Mouse (Mus musculus) heart, postnatal 10 days (tissue): Measurements from ENCODE around the gene Rita1. TPM values are rescaled to one million over a fixed set of nuclear protein-coding genes. Genes with fewer than 3 reads are reported as not detected.

Experiments
- DNase-seq, 2 experiments: peaks; one replicate each; pipeline ENCODE4 v3.0.0; 2021
- intact Hi-C: fragments of 180-260 bp; cut with DNase I; formaldehyde crosslinking; loops from one replicate; pipeline ENCODE4 v1.15.1; 2025
- total RNA-seq, 2 experiments: library from RNA; stranded (reverse); gene quantifications; 2 replicates each; pipeline ENCODE4 v1.2.3; 2021

Gene Rita1
- total RNA-seq, 2 experiments from 2014 or later: 12.7 to 13.1 TPM

DNA sequence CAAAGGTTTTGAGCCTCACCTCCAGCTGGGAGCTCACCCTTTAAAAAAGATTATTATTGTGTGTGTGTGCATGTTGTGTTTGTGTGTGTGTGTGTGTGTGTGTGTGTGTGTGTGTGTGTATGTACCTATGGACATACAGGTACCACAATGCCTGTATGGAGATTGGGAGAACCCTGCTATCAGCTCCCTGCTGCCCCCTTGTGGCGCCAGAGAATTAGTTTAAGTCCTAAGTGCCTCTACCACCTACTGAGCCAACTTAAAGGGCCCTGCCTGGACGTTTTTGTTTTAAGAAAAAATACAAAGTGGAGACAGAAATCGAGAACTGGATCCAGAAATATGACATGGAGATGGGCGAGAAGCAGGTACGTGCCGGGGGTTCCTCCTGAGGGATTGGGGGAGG lies 7.5 kb downstream of the Rita1 start:
- peak; percentile 82 to 92 for DNase-seq
- intact Hi-C loops: loop anchor here (1.0 to 10.0 kb wide), 3 partner anchors 82 to 460 kb away; no protein-coding TSS in a partner anchor

DNA sequence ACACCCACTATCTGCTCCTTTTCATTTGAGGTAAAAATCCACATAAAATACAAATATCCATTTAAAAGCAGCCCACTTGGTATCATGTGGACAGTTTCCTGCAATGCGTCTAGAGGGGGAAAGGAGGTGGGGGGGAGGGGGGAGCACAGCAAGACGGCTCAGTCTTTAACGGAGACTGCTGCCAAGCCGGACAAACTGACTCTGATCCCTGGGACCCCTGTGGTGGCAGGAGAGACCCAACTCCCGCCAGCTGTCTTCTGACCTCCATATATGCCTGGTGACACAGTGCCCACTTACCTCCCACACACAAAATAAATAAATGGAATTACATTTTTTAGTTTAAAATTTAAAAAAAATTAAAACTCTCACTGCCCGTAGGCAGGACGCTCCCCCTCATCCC lies 8.9 kb downstream of the Rita1 start:
- intact Hi-C loops: loop anchor here (10.0 kb wide), 1 partner anchor 459 kb away; no protein-coding TSS in a partner anchor

GRCm38 (mm10) chr5:120602210-120602609 lies 10.2 kb downstream of the Rita1 start:
- intact Hi-C loops: loop anchor here (10.0 kb wide), 1 partner anchor 457 kb away; no protein-coding TSS in a partner anchor
- DNase-seq: no peak

More for the DNA sequence above, 8.9 kb downstream of the Rita1 start:
- no peak for DNase-seq

DNA sequence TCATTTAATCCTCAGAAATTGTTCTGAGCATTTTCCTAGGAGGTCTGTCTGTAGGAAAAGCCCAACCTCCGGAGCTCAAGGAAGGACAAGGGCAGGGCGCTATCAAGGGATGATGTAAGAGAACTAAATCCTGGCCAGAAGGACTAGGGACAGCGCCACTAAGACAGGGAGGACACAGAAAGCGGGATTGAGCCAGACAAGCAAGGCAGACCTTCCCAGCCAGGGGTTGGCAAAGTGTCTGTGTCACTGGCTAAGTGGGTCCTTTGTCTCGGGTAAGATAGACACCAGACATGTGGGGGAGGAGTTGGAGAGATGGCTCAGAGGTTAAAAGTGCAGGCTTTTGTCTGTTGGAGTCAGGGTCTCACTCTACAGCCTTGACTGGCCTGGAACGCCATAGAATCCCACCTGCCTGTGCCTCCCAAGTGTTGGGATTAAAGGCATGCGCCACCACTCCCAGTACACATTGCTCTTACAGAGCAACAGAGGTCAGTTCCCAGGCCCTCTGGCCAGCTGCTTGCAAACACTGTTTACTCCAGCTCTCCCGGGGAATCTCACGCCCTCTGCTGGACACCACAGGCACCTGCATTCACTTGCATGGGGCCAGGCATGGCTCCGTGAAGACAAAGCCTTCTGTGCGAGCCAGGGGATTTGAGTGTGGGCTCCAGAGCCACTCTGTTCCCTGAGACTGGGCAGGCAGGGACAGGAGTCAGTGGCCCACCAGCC lies 11.3 kb downstream of the Rita1 start:
- peak in 1 of 2 experiments; percentile 63 for DNase-seq
- intact Hi-C loops: loop anchor here (10.0 kb wide), 1 partner anchor 456 kb away; no protein-coding TSS in a partner anchor

- DNase-seq: no peak
- intact Hi-C loops: loop anchor here (10.0 kb wide), 1 partner anchor 455 kb away; no protein-coding TSS in a partner anchor
Observed at GRCm38 (mm10) chr5:120599625-120600024, 12.8 kb downstream of the Rita1 start.

- intact Hi-C loops: no loop called here
Observed at GRCm38 (mm10) chr5:120594485-120594884, 17.9 kb downstream of the Rita1 start.

GRCm38 (mm10) chr5:120592141-120592540 lies 20.2 kb downstream of the Rita1 start:
- intact Hi-C loops: no loop called here
- DNase-seq: no peak

More at GRCm38 (mm10) chr5:120594485-120594884, 17.9 kb downstream of the Rita1 start:
- no peak for DNase-seq

- DNase-seq: no peak
- intact Hi-C loops: no loop called here
Observed at GRCm38 (mm10) chr5:120590356-120591010, 21.9 kb downstream of the Rita1 start.

GRCm38 (mm10) chr5:120588569-120589094 lies 23.8 kb downstream of the Rita1 start, which contains the start of the genes Tpcn1 and Iqcd:
TSS of gene Tpcn1 (minus strand) at chr5:120588673.
TSS of gene Iqcd (plus strand) at chr5:120589016.
- peak; percentile 99 to 100 for DNase-seq
- intact Hi-C loops: loop anchor here (5.0 kb wide), 1 partner anchor 81 kb away; no protein-coding TSS in a partner anchor

DNA sequence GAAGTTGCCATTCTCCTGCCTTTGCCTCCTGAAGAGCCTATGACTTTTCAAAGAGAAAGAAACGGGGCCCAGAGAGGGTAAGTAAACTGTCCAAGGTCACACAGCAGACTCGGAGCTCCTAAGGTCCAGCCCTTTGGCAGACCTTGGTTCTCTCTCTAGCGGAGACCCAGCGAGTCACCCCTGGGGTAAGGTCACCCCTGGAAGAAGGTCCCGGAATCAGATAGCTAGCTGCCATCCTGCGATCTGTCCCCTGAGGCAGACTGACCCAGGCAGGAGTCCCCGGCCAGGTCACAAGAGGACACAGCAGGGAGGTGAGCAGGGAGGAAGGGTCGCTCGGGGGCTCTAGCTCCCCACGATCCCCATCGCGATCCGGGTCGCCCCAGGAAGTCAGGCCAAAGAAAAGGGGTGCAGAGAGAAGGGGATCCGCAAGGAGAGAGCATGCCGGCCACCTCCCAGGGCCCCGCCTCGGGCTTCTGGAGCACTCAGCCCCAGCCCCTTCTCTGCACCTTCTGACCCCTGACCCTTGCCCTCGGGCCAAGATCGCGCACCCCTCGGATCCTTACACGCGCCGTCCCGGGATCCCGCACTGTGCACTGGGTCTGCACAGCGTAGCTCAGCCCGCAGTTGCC lies 24.3 kb downstream of the Rita1 start:
- peak; percentile 37 to 42 for DNase-seq
- intact Hi-C loops: loop anchor here (2.0 to 5.0 kb wide), 2 partner anchors 21 to 81 kb away; no protein-coding TSS in a partner anchor

- intact Hi-C loops: loop anchor here (2.0 to 5.0 kb wide), 2 partner anchors 21 to 80 kb away; no protein-coding TSS in a partner anchor
- peak; percentile 57 to 62 for DNase-seq
Observed at GRCm38 (mm10) chr5:120587616-120587926, 24.8 kb downstream of the Rita1 start.

DNA sequence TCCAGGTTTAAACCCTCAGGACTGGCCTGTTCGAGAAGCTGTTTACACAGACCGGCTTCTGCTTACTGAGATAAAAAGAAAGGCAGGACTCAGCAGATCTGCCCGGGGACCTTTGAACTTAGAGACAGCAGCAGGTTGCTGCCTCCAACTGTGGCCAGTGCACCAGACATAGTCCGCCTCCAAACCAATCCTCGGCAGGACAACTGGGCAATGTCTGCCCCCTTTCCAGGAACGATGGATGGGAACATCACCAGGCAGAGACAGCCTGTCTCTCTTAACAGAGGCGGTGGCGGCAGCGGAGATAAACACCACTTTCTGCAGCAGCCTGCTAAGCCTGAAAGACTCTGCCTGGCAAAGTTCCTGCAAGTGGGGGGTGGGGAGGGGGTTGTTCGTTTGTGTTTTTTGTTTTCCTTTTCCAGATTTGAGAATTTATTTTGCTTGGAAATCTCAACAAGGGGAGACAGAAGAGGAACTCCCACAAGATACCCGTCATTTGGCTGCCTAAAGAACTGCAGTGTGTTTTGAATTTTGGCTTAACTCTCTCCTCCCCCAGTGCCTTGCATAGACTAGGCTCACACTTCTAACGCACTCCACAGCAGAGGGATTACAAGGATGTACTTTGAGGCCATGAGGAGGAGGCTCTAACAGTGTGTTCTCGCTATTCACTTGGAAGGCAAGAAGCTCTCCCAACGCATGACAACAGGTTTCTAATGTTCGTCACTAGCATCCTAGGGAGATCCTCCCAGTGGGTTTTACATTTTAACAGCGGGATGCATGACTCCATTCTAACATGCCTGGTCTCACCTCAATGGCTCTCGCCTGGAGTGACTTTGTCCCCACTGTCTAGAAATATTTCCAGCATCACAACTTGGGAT lies 25.4 kb downstream of the Rita1 start:
- DNase-seq: peak; percentile 50 to 53
- intact Hi-C loops: loop anchor here (2.0 to 5.0 kb wide), 2 partner anchors 20 to 80 kb away; no protein-coding TSS in a partner anchor

- no peak for DNase-seq
- intact Hi-C loops: loop anchor here (5.0 kb wide), 1 partner anchor 78 kb away; no protein-coding TSS in a partner anchor
Observed at GRCm38 (mm10) chr5:120584968-120585367, 27.4 kb downstream of the Rita1 start.

- intact Hi-C loops: no loop called here
Observed at GRCm38 (mm10) chr5:120583511-120583910, 28.9 kb downstream of the Rita1 start.

GRCm38 (mm10) chr5:120582002-120582401 lies 30.4 kb downstream of the Rita1 start:
- no peak for DNase-seq
- intact Hi-C loops: no loop called here

More at GRCm38 (mm10) chr5:120583511-120583910, 28.9 kb downstream of the Rita1 start:
- no peak for DNase-seq

GRCm38 (mm10) chr5:120579898-120580626 lies 32.3 kb downstream of the Rita1 start:
- intact Hi-C loops: no loop called here

DNA sequence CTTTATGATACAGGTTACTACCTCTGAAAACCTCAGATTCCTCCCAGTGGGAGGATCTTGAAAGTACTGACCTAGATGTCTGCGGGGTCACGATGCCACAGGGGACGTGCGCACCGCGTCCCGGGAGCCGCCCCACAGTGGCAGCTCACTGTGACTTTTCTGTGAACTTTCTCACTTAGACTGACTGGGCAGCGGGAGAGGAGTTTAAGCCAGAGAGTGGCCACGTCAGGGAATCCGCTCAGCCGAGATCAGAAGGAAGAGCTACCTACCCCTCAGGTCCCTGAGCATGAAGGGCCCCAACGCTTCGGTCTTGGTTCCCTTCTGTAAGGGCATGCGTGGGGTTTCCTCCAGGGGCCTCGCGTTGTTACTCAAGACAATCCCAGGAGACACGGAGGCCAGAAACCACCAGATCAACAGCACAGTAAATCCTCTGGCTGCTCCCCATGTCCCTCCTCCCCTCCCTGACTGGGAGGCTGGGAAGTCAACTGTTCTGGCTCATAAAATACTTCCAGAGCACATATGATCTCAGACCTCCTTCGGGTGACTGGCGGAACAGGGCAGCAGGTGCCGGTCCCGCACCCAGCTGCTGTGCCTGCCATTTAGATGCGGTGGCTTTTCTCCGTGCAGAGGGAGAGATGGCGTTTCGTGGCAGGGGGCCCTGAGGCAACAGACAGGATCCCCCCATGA lies 33.0 kb downstream of the Rita1 start:
- peak; percentile 70 to 78 for DNase-seq
- intact Hi-C loops: no loop called here

More at GRCm38 (mm10) chr5:120579898-120580626, 32.3 kb downstream of the Rita1 start:
- DNase-seq: no peak

GRCm38 (mm10) chr5:120578504-120579081 lies 33.8 kb downstream of the Rita1 start:
- peak; percentile 70 to 81 for DNase-seq
- intact Hi-C loops: no loop called here
